Mouse (Mus musculus) urinary bladder, postnatal 36 days (tissue): ENCODE data around the gene Slc23a3.

Source experiments
- DNase-seq, 2 experiments: peaks; one replicate each; pipeline ENCODE4 v3.0.0; 2022; ENCODE audit warnings: low spot score in 2 of 2, mixed read lengths in 1 of 2

The Slc23a3 gene

GRCm38 (mm10) chr1:75138448-75138847 lies 4.8 kb upstream of the Slc23a3 start:
- no peak for DNase-seq

GRCm38 (mm10) chr1:75136730-75137129 lies 3.0 kb upstream of the Slc23a3 start:
- no peak for DNase-seq

- DNase-seq, result no peak
Measured at GRCm38 (mm10) chr1:75136293-75136692, 2.6 kb upstream of the Slc23a3 start.

- DNase-seq, result no peak
Measured at GRCm38 (mm10) chr1:75128641-75129040, 5.0 kb downstream of the Slc23a3 start.

GRCm38 (mm10) chr1:75125418-75125817 lies 8.3 kb downstream of the Slc23a3 start:
- no peak for DNase-seq

GRCm38 (mm10) chr1:75124346-75125321 lies 9.1 kb downstream of the Slc23a3 start, which contains the start of gene Nhej1:
TSS of gene Nhej1 (minus strand) at chr1:75125200.
- peak; percentile 89 to 93 for DNase-seq

GRCm38 (mm10) chr1:75122211-75122610 lies 11.5 kb downstream of the Slc23a3 start:
- no peak for DNase-seq
